Mouse (Mus musculus) layer of hippocampus, adult 2 months (tissue): ENCODE results near the gene Rsbn1l. TPM values are rescaled to one million over a fixed set of nuclear protein-coding genes. Genes with fewer than 3 reads are reported as not detected.

Source experiments
- DNase-seq, 2 experiments: peaks; one replicate each; pipeline ENCODE4 v3.0.0; 2022; ENCODE audit warnings: low spot score in 2 of 2
- H3K27ac ChIP-seq: fragments of 200-600 bp; 2 replicates; pipeline ENCODE4 v1.8.1; 2022
- H3K4me3 ChIP-seq: fragments of 200-600 bp; 2 replicates; pipeline ENCODE4 v1.8.1; 2022; ENCODE audit warnings: mild to moderate bottlenecking
- CTCF ChIP-seq: fragments of 200-600 bp; conservative IDR thresholded peaks from 2 replicates; pipeline ENCODE4 v1.8.1; 2022; ENCODE audit warnings: antibody characterized with exemption, mild to moderate bottlenecking, moderate library complexity
- long read RNA-seq, 2 experiments: library from polyadenylated mRNA; stranded (forward); transcript quantifications; one replicate each; pipeline ENCODE4 v2.0.0; 2021; ENCODE audit warnings: borderline mapping rate in 2 of 2
- total RNA-seq, 2 experiments: library from RNA; stranded (reverse); gene quantifications; 2 replicates each; pipeline ENCODE4 v1.2.3; 2021

The Rsbn1l gene
- 10 to 100 TPM; 19.2 to 21.7 TPM for total RNA-seq
- long read RNA-seq, experiment 1, full-length matches to known transcripts: 5 of 11 reads
- long read RNA-seq, experiment 1, partial matches to known transcripts: 1 of 11 reads
- long read RNA-seq, experiment 1, other reads (novel, unspliced or antisense): 5 of 11 reads
- long read RNA-seq, experiment 2, full-length matches to known transcripts: 2 of 15 reads
- long read RNA-seq, experiment 2, partial matches to known transcripts: 2 of 15 reads
- long read RNA-seq, experiment 2, other reads (novel, unspliced or antisense): 11 of 15 reads

DNA sequence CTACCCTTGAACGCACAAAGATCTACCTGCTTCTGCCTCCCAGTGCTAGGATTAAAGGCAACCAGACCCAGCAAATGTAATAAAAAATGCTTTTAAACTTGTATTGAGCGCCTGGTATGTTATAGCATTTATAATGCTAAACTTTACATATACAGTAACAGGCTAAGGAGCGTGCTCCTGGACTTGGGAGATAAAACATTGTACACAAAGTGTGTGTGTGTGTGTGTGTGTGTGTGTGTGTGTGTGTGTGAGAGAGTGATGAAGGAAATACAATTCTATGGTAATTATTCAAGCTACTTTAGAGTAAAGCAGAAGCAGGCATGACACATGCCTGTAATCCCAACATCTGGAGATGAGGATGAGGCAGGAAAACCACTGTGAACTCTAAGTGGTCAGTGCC is at the start of gene Rsbn1l:
Gene Rsbn1l, minus strand, starts transcription at position 101 of the 400 bp plus-strand sequence.
- no peak for DNase-seq
- no peak within 1 kb of the TSS for H3K4me3 ChIP-seq
- TF ChIP-seq CTCF: no peak
- H3K27ac ChIP-seq: no peak within 1 kb of the TSS

GRCm38 (mm10) chr5:21002723-21003122 is 46.5 kb upstream of the Rsbn1l start:
- Histone ChIP-seq H3K27ac (no peak overlapping the region), H3K4me3 (no peak overlapping the region)
- no peak for DNase-seq
- no peak for TF ChIP-seq CTCF

DNA sequence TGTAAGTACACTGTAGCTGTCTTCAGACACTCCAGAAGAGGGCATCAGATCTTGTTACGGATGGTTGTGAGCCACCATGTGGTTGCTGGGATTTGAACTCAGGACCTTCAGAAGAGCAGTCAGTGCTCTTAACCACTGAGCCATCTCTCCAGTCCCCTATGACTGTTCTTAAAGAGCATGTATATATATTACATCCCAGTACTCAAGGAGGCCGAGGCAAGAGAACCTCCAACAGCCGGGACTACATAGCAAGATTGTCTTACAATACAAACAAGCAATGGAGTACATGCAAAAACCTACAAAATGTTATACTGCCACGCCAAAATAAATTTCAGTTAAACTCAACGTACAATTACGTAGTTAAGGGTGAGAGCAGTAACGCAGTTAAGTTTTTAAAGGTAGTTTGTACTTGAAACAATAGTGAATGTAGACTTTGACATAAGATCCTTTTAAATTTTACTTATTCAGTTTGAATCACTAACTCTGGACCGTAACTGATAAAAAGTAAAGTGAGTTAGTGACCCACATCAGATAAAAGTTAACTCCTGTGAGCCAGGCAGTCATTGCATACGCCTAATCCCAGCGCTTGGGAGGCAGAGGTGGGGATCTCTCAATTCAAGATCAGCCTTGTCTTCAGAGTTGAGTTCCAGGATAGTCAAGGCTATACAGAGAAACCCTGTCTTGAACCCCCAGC is 45.6 kb upstream of the Rsbn1l start:
- no peak for DNase-seq
- no peak for TF ChIP-seq CTCF
- no peak overlapping the region for H3K4me3 ChIP-seq
- H3K27ac ChIP-seq: no peak overlapping the region

DNA sequence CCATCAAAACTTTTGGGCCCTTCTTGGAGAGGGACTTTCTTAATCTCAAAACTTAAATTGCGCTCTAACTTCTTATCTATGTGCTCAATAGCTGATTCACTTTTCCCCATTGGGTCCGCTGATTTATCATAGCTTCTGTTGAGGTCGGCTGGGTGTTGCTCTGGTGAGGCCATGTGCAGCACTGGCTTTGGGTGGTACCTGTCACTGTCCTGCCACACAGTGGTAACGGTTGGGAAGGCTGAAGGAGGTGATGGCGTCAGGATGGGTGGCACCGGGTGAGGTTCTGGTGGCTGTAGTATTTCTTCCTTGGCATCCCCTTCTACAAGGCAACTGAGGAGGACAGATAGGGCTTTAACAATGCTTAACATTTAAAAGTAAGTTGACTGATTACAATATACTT is 42.2 kb upstream of the Rsbn1l start:
- Histone ChIP-seq H3K27ac (no peak overlapping the region), H3K4me3 (no peak overlapping the region)
- no peak for DNase-seq
- TF ChIP-seq CTCF: no peak

- no peak overlapping the region for H3K4me3 ChIP-seq
- DNase-seq: no peak
- H3K27ac ChIP-seq: no peak overlapping the region
- no peak for TF ChIP-seq CTCF
These were observed 41.4 kb upstream of the Rsbn1l start for GRCm38 (mm10) chr5:20997555-20997954.

- Histone ChIP-seq H3K4me3 (no peak overlapping the region), H3K27ac (no peak overlapping the region)
- DNase-seq: no peak
- TF ChIP-seq CTCF: no peak
These were observed 34.0 kb upstream of the Rsbn1l start for GRCm38 (mm10) chr5:20990062-20990809.

DNA sequence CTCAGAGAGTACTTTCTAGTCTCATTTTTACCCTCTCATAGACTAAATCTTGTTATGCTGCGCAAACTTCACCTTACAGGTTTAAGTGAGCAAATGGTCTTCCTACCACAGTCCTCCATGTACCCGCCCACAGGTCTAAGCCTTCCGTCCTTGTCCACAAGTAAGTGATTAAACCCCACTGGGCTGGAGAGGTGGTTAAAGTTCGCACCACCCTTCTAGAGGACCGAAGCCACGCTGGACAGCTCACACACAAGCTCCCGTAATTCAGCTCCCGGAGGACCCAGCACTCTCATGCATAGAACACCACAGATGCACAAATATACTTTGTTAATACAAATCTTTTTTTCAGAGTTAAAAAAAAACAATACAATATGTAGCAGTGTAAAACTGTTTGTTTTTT is 30.1 kb upstream of the Rsbn1l start:
- no peak for DNase-seq
- no peak overlapping the region for H3K27ac ChIP-seq
- no peak for TF ChIP-seq CTCF

GRCm38 (mm10) chr5:20983505-20983904 is 27.3 kb upstream of the Rsbn1l start:
- no peak for TF ChIP-seq CTCF
- Histone ChIP-seq H3K4me3 (no peak overlapping the region), H3K27ac (no peak overlapping the region)
- DNase-seq: no peak

More for the DNA sequence above, 30.1 kb upstream of the Rsbn1l start:
- H3K4me3 ChIP-seq: no peak overlapping the region

DNA sequence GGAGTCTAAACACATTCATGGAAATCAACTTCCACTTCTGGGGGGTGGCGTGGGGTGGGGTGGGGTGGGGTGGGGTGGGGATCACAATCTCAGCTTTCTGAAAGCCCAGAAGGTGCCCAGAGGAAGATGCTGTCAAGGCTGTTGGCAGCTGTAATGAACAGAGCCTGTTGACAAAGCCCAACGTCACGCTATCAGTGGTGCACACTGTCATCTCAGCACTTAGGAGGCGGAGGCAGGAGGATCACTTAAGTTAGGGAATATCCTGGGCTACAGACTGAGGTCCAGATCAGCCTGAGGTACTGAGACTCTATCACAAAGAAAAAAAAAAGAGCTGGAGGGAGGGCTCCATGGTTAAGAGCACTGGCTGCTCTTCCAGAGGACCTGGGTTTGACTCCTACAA is 18.5 kb upstream of the Rsbn1l start:
- Histone ChIP-seq H3K4me3 (no peak overlapping the region), H3K27ac (no peak overlapping the region)
- DNase-seq: no peak
- no peak for TF ChIP-seq CTCF

GRCm38 (mm10) chr5:20973999-20974398 is 17.8 kb upstream of the Rsbn1l start:
- no peak overlapping the region for H3K4me3 ChIP-seq
- no peak for DNase-seq
- no peak for TF ChIP-seq CTCF
- H3K27ac ChIP-seq: no peak overlapping the region

DNA sequence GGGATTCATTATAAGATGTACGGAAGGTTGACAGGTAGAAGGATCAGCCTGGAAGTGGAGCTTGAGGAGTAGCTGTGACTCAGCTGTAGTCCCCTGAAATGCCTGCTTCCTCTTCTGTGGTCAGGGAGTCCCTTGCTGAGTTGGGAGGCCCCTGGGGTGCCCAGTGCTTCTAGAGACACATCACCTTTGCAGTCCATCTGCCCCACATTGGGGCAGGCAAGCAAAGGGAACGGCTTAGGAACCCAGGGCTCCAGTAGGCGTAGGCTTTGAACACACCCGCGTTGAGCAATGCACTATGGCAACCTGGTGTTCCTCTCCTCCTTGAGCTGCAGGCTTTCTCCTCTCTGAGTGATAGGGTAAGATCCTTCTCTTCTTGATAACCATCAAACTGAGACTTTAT is 16.9 kb upstream of the Rsbn1l start:
- DNase-seq: no peak
- Histone ChIP-seq H3K27ac (no peak overlapping the region), H3K4me3 (no peak overlapping the region)
- TF ChIP-seq CTCF: no peak

DNA sequence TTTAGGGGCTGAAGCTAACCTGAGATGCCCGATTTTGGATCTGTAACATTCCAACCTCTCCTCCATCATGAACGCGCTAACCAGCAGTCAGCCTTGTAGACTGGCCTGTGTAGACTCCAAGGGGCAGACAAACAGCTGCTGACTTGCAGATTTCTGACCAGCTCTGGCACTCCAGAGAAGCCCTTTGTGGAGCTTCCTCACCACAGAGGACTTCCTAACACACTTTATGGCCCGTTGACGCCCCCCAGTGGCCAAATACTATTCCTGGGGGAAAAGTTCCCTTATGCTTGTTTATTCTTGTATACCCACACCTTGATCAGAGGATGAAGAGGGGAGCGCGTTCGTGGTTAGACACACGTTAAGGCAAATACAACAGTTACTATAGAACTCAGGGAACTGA is 12.8 kb upstream of the Rsbn1l start:
- no peak overlapping the region for H3K27ac ChIP-seq
- DNase-seq: peak; percentile 24 to 35
- TF ChIP-seq CTCF: peak; percentile 73
- no peak overlapping the region for H3K4me3 ChIP-seq

DNA sequence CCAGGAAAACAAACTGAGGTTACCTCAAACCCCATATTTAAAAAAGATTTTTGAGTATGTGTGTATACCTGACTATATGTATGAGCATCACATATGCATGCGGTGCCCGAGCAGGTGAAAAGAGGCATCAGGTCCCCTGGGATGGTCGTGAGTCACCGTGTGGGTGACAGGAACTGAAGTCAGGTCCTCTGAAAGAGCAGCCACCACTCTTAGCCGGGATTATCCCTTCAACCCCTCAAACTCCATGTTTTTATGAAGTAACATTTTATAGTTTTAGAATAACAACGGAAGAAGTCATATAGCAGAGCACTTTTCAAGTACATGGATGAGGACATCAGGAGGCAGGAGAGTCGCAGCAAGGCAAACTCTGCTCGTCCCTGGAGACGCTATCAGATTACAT is 12.3 kb upstream of the Rsbn1l start:
- H3K27ac ChIP-seq: no peak overlapping the region
- H3K4me3 ChIP-seq: no peak overlapping the region
- TF ChIP-seq CTCF: no peak
- no peak for DNase-seq
